Mouse (Mus musculus): ENCODE results near the gene Itga8. TPM values are rescaled to one million over a fixed set of nuclear protein-coding genes. Genes with fewer than 3 reads are reported as not detected.
A peak's percentile ranks its signal among the peaks of the same experiment; 100 is the strongest.

The Itga8 gene
- polyA plus RNA-seq, 1 experiment from 2014 or later: 17.7 TPM

DNA sequence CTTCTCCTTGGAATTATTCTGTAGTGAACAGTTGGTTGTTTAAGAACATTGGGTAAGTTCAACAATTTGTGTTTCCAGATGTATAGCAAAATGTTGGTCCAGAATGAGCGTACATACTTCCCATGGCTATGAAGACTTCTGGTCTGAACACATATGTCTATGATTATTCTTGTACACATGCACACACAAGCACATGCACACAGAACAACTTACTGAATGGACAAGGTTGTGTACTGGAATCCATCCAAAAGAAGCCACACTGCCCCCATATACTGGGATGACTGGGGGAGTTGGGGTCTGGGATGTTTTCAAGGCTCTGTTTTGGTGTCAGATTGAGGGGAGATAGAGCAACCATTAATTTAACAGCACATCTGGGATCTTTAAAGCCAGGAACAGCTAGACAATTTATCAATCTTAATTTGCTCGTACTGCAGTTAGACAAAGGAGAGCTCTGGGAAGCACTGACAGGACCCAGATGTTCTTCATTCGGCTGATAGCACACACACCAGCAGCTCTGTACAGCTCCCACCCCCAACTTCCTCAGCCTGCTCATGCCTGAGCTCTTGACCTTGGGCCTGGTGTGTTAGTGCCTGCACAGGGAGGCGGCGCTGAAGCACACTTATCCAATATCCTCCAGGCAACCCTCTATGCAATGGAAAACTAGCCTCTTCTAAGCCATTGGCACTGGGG, 241.5 kb downstream of the Itga8 start:
- peak; percentile 77 for ATAC-seq (ENCODE audit: low FRiP score, low read depth)
- Histone ChIP-seq H3K27me3 (no peaks in the 10 kb centered on the region), H3K27ac (no peak overlapping the region), H3K9ac (no peak overlapping the region), H3K4me3 (no peak overlapping the region), H3K4me2 (replicated peaks) (no peak overlapping the region), H3K4me1 (0 out of 2 replicates have a peak, but pooled peaks cover 3% of the 10 kb centered on the region), H3K36me3 (no peaks in the 10 kb centered on the region), H3K9me3 (no peaks in the 10 kb centered on the region)
- 27% methylated on average over 5 of the region's 5 CpGs for WGBS

Other genes with a start within 250 kb of the Itga8 start
- gene Mindy3, start 117.5 kb upstream of the Itga8 start, polyA plus RNA-seq (2015; fragmentation: Nextera tagmentation; extraction: Ambion mirVana): 22.1 and 23.6 TPM in 2 replicates